Mouse (Mus musculus): ENCODE measurements around the gene Adamts12.

The Adamts12 gene

DNA sequence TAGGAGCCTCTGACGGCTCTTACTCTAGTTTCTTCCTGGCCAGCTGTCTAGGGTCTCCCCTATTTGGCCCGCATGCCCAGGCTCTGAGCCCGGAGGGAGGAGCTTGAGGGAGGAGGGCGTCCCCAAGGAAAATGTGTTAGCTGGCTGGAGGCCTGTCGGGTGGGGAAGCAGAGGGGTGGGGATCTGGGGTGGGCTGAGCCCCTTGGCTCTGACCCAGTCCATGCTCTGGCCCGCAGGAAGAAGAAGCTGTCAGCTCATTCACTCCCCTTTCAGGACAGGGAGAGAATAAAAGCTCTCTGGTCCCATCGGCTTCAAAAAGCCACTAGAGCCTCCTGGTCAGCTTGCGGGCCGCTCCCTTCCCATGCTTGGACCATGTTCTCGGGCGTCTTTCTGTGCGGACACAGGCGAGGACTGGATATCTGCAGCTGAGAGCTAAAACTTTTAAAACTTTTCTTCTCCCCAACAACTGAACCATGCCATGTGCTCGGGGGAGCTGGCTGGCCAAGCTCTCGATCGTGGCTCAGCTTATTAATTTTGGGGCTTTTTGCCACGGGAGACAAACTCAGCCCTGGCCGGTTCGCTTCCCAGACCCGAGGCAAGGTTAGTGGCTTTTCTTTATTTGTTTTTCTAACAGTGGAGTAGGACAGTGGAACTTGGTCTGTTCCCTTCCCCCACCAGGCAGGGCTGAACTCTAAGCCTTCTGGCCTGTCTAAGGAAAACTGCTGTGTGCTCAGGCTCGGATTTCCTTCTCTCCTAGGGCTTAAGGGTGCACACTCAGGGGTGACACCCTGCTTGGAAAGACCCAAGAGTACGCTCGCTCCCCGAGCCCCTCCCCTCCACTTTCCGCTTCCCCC is at the start of gene Adamts12:
TSS of gene Adamts12 (plus strand) at position 233 of the 854 bp plus-strand sequence.
- DNase-seq (ENCODE audit: low spot score in 2 of 2): no peak

- no peak for DNase-seq (ENCODE audit: low spot score in 2 of 2)
These were observed 49.7 kb upstream of the Adamts12 start for GRCm38 (mm10) chr15:11014931-11015330.

GRCm38 (mm10) chr15:11026801-11027561 is 37.6 kb upstream of the Adamts12 start:
- no peak for DNase-seq (ENCODE audit: low spot score in 2 of 2)

GRCm38 (mm10) chr15:11030188-11030587 is 34.4 kb upstream of the Adamts12 start:
- no peak for DNase-seq (ENCODE audit: low spot score in 2 of 2)

DNA sequence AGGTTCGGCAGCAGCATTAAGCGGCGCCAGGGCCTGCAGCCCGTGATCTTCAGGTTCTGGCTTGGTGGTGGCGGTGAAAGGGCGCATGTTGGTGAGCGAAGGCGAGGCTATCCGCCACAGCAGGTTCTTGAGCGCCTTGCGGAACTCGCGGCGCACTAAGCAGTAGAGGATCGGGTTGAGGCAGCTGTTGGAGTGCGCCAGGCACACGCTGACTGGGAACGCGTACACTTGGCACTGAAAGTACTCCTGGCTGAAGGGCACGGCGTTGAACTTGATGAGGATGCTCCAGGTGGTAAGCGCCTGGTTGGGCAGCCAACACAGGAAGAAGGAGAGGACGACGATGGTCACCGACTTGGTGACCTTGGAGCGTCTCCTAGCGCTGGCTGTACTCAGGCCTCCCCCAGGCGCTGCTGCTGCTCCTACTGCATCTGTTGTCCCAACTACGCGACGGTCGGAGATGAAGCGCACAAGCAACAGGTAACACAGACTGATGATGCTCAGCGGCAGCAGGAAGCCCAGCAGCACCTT is 28.6 kb upstream of the Adamts12 start:
- DNase-seq (ENCODE audit: low spot score in 2 of 2): no peak

GRCm38 (mm10) chr15:11036535-11037375 is 27.8 kb upstream of the Adamts12 start:
- no peak for DNase-seq (ENCODE audit: low spot score in 2 of 2)

DNA sequence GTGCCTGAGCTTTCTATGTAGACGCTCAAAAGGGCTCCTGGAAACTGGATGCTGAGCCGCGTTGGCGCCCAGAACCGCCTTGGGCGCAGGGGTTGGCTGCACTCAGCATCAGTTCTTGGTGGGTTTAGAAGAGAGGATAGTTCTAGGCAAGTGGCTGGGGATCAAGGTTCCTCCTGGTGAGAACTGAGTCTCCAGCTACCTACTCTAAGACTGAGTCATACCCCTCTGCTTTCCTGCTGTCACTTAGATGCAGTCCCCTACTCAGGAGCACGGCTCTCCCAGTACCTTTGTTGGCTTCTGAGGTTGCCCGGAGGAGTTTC is 27.3 kb upstream of the Adamts12 start:
- DNase-seq (ENCODE audit: low spot score in 2 of 2): no peak

DNA sequence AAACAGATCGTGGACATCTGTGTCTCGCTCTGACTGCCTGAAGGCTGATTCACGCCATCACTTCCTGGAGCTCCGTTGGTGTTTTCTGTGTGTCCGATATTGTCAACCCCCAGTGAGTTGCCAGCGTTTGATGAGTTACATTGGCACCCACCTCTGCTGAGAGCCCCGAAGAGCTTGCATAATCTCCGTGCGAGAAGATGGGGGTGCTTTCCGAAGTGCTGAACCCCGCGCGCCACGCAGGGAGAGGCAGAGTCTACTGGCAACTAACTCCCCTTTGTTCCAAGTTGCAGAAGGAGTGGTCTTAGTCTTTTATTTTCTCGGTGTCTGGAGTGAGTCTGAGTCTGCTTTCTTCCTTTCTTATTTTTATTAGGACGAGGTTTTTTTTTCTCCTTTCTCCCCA is 26.9 kb upstream of the Adamts12 start, which contains the start of gene Rxfp3:
TSS of gene Rxfp3 (minus strand) at position 281 of the 400 bp plus-strand sequence.
- no peak for DNase-seq (ENCODE audit: low spot score in 2 of 2)

- peak; percentile 33 to 39 for DNase-seq (ENCODE audit: low spot score in 2 of 2)
These were observed 26.1 kb upstream of the Adamts12 start for GRCm38 (mm10) chr15:11038476-11038875.

GRCm38 (mm10) chr15:11040067-11040466 is 24.5 kb upstream of the Adamts12 start:
- no peak for DNase-seq (ENCODE audit: low spot score in 2 of 2)

- DNase-seq (ENCODE audit: low spot score in 2 of 2): no peak
These were observed 23.4 kb upstream of the Adamts12 start for GRCm38 (mm10) chr15:11041229-11041628.

GRCm38 (mm10) chr15:11042828-11043227 is 21.8 kb upstream of the Adamts12 start:
- DNase-seq (ENCODE audit: low spot score in 2 of 2): no peak

- no peak for DNase-seq (ENCODE audit: low spot score in 2 of 2)
These were observed 10.7 kb upstream of the Adamts12 start for GRCm38 (mm10) chr15:11053678-11054439.

- DNase-seq (ENCODE audit: low spot score in 2 of 2): no peak
These were observed 10.0 kb upstream of the Adamts12 start for GRCm38 (mm10) chr15:11054440-11055080.

GRCm38 (mm10) chr15:11062903-11063302 is 1.7 kb upstream of the Adamts12 start:
- no peak for DNase-seq (ENCODE audit: low spot score in 2 of 2)

GRCm38 (mm10) chr15:11064160-11064557 is 431 bp upstream of the Adamts12 start:
- no peak for DNase-seq (ENCODE audit: low spot score in 2 of 2)

GRCm38 (mm10) chr15:11065528-11066171 is 1.1 kb downstream of the Adamts12 start:
- DNase-seq (ENCODE audit: low spot score in 2 of 2): no peak

DNA sequence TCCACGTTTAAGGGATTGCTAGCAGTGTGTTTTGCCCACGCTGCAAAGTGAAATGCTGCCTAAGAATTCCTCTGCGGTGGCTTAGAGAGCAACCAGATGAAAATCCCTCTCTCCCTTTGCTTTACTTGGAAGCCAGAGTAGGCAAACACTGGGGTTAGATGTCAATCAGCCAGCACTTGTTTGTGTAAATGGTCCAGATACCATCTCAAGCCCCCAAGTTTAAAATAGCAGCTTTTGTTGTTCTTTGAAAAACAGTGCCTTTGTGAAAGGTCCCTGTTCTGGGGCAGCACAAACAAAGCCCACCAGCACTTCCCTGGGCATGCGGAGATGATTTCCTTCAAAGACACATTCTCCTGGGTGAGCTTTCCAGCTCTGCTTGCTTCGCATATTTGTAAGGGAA is 1.7 kb downstream of the Adamts12 start:
- DNase-seq (ENCODE audit: low spot score in 2 of 2): no peak

DNA sequence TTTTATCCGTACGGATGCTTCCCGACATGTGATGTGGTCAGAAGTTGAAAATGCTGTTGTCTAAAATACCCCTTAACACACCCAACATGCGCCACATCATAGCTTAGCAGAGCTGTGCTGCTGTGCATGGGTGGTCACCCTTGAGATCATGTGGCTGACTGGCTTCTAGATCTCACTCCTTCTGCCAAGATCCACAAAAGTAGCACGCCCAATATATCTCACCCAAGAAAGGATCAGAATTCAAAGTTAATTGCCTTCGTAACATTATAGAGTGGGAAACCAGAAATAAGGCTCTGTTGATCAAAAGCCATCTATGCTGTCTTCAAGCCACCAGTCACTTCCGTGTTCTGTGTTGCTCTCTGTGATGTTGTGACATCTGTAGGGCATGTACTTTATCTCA is 3.3 kb downstream of the Adamts12 start:
- DNase-seq (ENCODE audit: low spot score in 2 of 2): no peak
